Mouse (Mus musculus): ENCODE measurements at regions not wholly inside any gene's neighbourhood (a gene's known extent, or its start where the extent isn't known, plus 50 kb on each side); places are given as distances from the start of the nearest gene placed in this dataset.

- no peak overlapping the region for H3K4me3 ChIP-seq (replicated peaks; ENCODE audit: low read length)
- TF ChIP-seq CTCF (conservative IDR thresholded peaks at IDR 0.05; ENCODE audit: low read length) (no peak), NANOG (IDR thresholded peaks at IDR 0.05; ENCODE audit: borderline replicate concordance, low read length) (no peak; the same call in 1 of the 2 replicates), POU5F1 (IDR thresholded peaks at IDR 0.05; ENCODE audit: borderline replicate concordance, low read length) (no peak)
Measured at GRCm38 (mm10) chr1:142973387-142973786, 667.1 kb upstream of the B3galt2 start.

DNA sequence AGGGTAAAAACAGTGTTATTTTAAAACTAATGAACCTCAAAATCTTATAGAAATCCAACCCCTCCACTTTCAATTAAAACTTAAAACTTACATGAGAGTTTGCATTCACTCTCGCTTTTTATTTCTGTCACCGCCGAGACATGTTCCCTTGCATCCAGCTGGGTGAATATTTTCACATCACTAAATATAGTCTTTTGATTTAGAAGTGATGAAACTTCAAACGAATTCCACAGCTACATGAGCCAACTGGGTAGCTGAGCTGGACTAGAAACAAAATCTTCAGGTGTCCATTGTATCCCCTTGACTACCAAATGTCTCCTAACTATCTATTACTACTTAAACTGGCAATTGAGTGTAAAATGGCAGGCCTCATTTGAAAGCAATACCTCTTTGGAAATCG lies 657.5 kb upstream of the B3galt2 start:
- no peaks in the 10 kb centered on the region for H3K36me3 ChIP-seq (ENCODE audit: insufficient read depth, low read length)
- H3K9me3 ChIP-seq (ENCODE audit: low read length) = no peaks in the 10 kb centered on the region
- no peak overlapping the region for H3K4me3 ChIP-seq (replicated peaks; ENCODE audit: low read length)
- TF ChIP-seq CTCF (conservative IDR thresholded peaks at IDR 0.05; ENCODE audit: low read length) = no peak
- TF ChIP-seq POU5F1 (IDR thresholded peaks at IDR 0.05; ENCODE audit: borderline replicate concordance, low read length) = no peak
- TF ChIP-seq NANOG (IDR thresholded peaks at IDR 0.05; ENCODE audit: borderline replicate concordance, low read length) = no peak
- no peaks in the 10 kb centered on the region for H3K27me3 ChIP-seq (ENCODE audit: insufficient read depth, low read length)
- no peaks in the 10 kb centered on the region for H3K4me1 ChIP-seq (replicated peaks; ENCODE audit: low read depth, low read length)

More at GRCm38 (mm10) chr1:142973387-142973786, 667.1 kb upstream of the B3galt2 start:
- H3K27me3 ChIP-seq (ENCODE audit: insufficient read depth, low read length) = no peaks in the 10 kb centered on the region
- H3K4me1 ChIP-seq (replicated peaks; ENCODE audit: low read depth, low read length) = no peaks in the 10 kb centered on the region
- H3K9me3 ChIP-seq (ENCODE audit: low read length) = no peaks in the 10 kb centered on the region
- H3K36me3 ChIP-seq (ENCODE audit: insufficient read depth, low read length) = no peaks in the 10 kb centered on the region

GRCm38 (mm10) chr1:142983641-142984040 lies 656.8 kb upstream of the B3galt2 start:
- Histone ChIP-seq H3K9me3 (ENCODE audit: low read length) (no peaks in the 10 kb centered on the region), H3K4me3 (replicated peaks; ENCODE audit: low read length) (no peak overlapping the region), H3K4me1 (replicated peaks; ENCODE audit: low read depth, low read length) (no peaks in the 10 kb centered on the region), H3K27me3 (ENCODE audit: insufficient read depth, low read length) (no peaks in the 10 kb centered on the region), H3K36me3 (ENCODE audit: insufficient read depth, low read length) (no peaks in the 10 kb centered on the region)
- TF ChIP-seq NANOG (IDR thresholded peaks at IDR 0.05; ENCODE audit: borderline replicate concordance, low read length) (no peak), POU5F1 (IDR thresholded peaks at IDR 0.05; ENCODE audit: borderline replicate concordance, low read length) (no peak), CTCF (conservative IDR thresholded peaks at IDR 0.05; ENCODE audit: low read length) (no peak)

DNA sequence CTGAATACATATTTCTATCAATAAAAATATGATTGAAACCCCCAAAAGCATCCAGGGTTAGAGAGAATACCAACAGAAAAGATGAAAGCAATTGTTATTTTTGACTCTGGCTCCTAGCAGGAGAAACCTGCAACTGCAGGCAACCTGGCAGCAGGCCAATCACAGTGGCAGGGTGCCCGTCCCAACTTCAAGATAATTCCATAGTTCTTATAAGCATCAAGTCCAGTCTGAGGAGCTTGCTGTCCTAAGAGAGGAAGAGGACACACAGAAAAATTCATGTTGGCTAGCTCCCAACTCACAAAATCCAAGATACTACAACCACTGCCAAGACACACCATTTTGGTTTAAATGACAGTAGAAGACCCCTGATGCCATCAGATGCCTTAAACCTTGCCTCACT lies 654.9 kb upstream of the B3galt2 start:
- H3K27me3 ChIP-seq (ENCODE audit: insufficient read depth, low read length) = no peaks in the 10 kb centered on the region
- no peaks in the 10 kb centered on the region for H3K4me1 ChIP-seq (replicated peaks; ENCODE audit: low read depth, low read length)
- H3K4me3 ChIP-seq (replicated peaks; ENCODE audit: low read length) = no peak overlapping the region
- H3K36me3 ChIP-seq (ENCODE audit: insufficient read depth, low read length) = no peaks in the 10 kb centered on the region
- no peak for TF ChIP-seq CTCF (conservative IDR thresholded peaks at IDR 0.05; ENCODE audit: low read length)
- no peak for TF ChIP-seq NANOG (IDR thresholded peaks at IDR 0.05; ENCODE audit: borderline replicate concordance, low read length)
- no peak for TF ChIP-seq POU5F1 (IDR thresholded peaks at IDR 0.05; ENCODE audit: borderline replicate concordance, low read length)
- no peaks in the 10 kb centered on the region for H3K9me3 ChIP-seq (ENCODE audit: low read length)

DNA sequence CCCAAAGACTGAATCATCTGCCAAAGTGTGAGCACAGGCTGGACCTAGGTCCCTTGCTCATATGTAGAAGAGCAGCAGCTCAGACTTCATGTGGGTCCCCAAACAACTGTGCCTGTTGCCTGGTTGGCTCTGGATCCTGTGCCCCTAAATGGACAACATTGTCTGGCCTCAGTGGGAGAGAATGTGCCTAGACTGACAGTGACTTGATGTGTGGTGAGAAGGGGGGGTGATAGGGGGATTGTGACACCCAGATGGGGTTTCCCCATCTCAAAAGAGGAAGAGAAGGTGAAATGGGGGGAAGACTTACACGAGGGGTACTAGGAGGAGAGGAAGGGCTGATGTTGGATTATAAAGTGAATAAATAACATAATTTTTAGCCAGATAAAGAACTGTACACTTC lies 640.2 kb upstream of the B3galt2 start:
- Histone ChIP-seq H3K4me1 (replicated peaks; ENCODE audit: low read depth, low read length) (no peaks in the 10 kb centered on the region), H3K4me3 (replicated peaks; ENCODE audit: low read length) (no peak overlapping the region), H3K27me3 (ENCODE audit: insufficient read depth, low read length) (no peaks in the 10 kb centered on the region), H3K9me3 (ENCODE audit: low read length) (no peaks in the 10 kb centered on the region), H3K36me3 (ENCODE audit: insufficient read depth, low read length) (no peaks in the 10 kb centered on the region)
- TF ChIP-seq CTCF (conservative IDR thresholded peaks at IDR 0.05; ENCODE audit: low read length) (no peak), NANOG (IDR thresholded peaks at IDR 0.05; ENCODE audit: borderline replicate concordance, low read length) (no peak), POU5F1 (IDR thresholded peaks at IDR 0.05; ENCODE audit: borderline replicate concordance, low read length) (no peak)

DNA sequence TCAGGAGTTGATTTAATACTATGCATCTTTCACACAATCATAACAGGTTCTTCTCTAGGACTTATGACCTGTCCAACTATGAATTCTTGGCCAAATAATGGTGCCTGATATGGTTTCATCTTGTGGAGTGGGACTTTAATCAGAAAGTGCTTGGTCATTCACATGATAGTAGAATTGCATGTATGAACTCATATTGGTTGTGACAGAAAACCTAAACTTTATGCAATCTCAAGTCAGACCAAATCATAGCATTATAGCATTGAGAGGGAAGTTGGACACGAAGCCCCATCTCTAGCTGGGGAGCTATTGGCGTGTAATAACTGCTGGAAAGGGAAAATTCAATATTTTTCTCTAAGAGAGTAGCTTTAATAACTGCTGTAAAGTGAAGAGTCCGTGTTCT lies 639.4 kb upstream of the B3galt2 start:
- H3K4me3 ChIP-seq (replicated peaks; ENCODE audit: low read length) = no peak overlapping the region
- H3K36me3 ChIP-seq (ENCODE audit: insufficient read depth, low read length) = no peaks in the 10 kb centered on the region
- TF ChIP-seq NANOG (IDR thresholded peaks at IDR 0.05; ENCODE audit: borderline replicate concordance, low read length) (no peak), CTCF (conservative IDR thresholded peaks at IDR 0.05; ENCODE audit: low read length) (no peak), POU5F1 (IDR thresholded peaks at IDR 0.05; ENCODE audit: borderline replicate concordance, low read length) (no peak)
- no peaks in the 10 kb centered on the region for H3K9me3 ChIP-seq (ENCODE audit: low read length)
- no peaks in the 10 kb centered on the region for H3K4me1 ChIP-seq (replicated peaks; ENCODE audit: low read depth, low read length)
- no peaks in the 10 kb centered on the region for H3K27me3 ChIP-seq (ENCODE audit: insufficient read depth, low read length)

DNA sequence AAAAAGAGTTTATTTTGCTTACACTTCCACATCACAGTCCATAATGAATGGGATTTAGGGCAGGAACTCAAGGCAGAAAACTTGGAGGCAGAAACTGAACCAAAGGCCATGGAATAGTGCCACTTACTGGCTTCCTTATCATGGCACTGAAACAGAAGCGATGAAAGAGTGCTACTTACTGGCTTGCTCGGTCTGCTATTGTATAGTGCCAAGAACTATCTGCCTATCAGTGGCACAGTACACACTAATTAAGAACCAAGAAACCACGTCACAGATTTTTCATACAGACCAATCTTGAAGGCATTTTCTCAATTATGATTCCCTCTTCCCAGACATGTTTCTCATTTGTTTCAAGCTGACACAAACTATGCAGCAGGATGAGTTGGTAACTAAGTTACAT lies 634.4 kb upstream of the B3galt2 start:
- no peaks in the 10 kb centered on the region for H3K36me3 ChIP-seq (ENCODE audit: insufficient read depth, low read length)
- H3K4me1 ChIP-seq (replicated peaks; ENCODE audit: low read depth, low read length) = no peaks in the 10 kb centered on the region
- no peak overlapping the region for H3K4me3 ChIP-seq (replicated peaks; ENCODE audit: low read length)
- H3K27me3 ChIP-seq (ENCODE audit: insufficient read depth, low read length) = no peaks in the 10 kb centered on the region
- TF ChIP-seq POU5F1 (IDR thresholded peaks at IDR 0.05; ENCODE audit: borderline replicate concordance, low read length) = no peak
- TF ChIP-seq NANOG (IDR thresholded peaks at IDR 0.05; ENCODE audit: borderline replicate concordance, low read length) = no peak
- no peak for TF ChIP-seq CTCF (conservative IDR thresholded peaks at IDR 0.05; ENCODE audit: low read length)
- no peaks in the 10 kb centered on the region for H3K9me3 ChIP-seq (ENCODE audit: low read length)

- H3K9me3 ChIP-seq (ENCODE audit: low read length) = 0 out of 2 replicates have a peak, but pooled peaks cover 4% of the 10 kb centered on the region
- no peaks in the 10 kb centered on the region for H3K4me1 ChIP-seq (replicated peaks; ENCODE audit: low read depth, low read length)
- no peaks in the 10 kb centered on the region for H3K36me3 ChIP-seq (ENCODE audit: insufficient read depth, low read length)
- H3K27me3 ChIP-seq (ENCODE audit: insufficient read depth, low read length) = no peaks in the 10 kb centered on the region
- no peak overlapping the region for H3K4me3 ChIP-seq (replicated peaks; ENCODE audit: low read length)
- TF ChIP-seq NANOG (IDR thresholded peaks at IDR 0.05; ENCODE audit: borderline replicate concordance, low read length) = no peak
- no peak for TF ChIP-seq CTCF (conservative IDR thresholded peaks at IDR 0.05; ENCODE audit: low read length)
- no peak for TF ChIP-seq POU5F1 (IDR thresholded peaks at IDR 0.05; ENCODE audit: borderline replicate concordance, low read length)
Measured at GRCm38 (mm10) chr1:143019982-143020381, 620.5 kb upstream of the B3galt2 start.

DNA sequence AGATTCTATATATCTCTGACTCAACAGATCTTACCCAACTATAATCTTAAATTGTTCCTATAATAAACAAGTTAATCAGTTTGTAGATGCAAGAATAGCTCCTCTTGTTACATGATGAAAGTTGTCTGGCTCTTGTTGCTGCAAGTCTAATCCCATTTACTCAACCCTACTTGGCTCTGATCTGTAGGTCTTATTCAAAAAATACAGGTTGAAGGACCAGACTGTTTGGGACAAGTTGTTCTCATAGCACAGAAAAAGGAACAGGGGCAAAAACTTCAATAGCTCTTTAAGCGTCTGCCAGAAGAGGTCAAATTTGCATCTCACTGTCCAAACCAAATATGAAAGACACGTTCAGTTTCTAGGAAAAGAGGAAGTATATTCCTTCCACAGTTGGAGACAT lies 587.3 kb upstream of the B3galt2 start:
- Histone ChIP-seq H3K27me3 (ENCODE audit: insufficient read depth, low read length) (no peaks in the 10 kb centered on the region), H3K4me1 (replicated peaks; ENCODE audit: low read depth, low read length) (no peaks in the 10 kb centered on the region), H3K9me3 (ENCODE audit: low read length) (no peaks in the 10 kb centered on the region), H3K36me3 (ENCODE audit: insufficient read depth, low read length) (no peaks in the 10 kb centered on the region), H3K4me3 (replicated peaks; ENCODE audit: low read length) (no peak overlapping the region)
- no peak for TF ChIP-seq CTCF (conservative IDR thresholded peaks at IDR 0.05; ENCODE audit: low read length)
- no peak for TF ChIP-seq NANOG (IDR thresholded peaks at IDR 0.05; ENCODE audit: borderline replicate concordance, low read length)
- no peak for TF ChIP-seq POU5F1 (IDR thresholded peaks at IDR 0.05; ENCODE audit: borderline replicate concordance, low read length)

Measured in E14TG2a.4 (cell line).